Mouse (Mus musculus) left cerebral cortex, adult 9 months (tissue): Measurements from ENCODE around the gene Ccdc177.
A peak's percentile ranks its signal among the peaks of the same experiment; 100 is the strongest.
"Not testable (repeated sequence)": the region's sequence is repeated elsewhere in the genome, so short reads cannot be mapped to it uniquely, and the experiment has no call there.

Experiments used
- DNase-seq, 2 experiments: peaks; one replicate each; pipeline ENCODE4 v3.0.0; 2022; ENCODE audit warnings: low spot score in 2 of 2

Ccdc177 gene

GRCm38 (mm10) chr12:80760396-80760801, at the start of gene Ccdc177:
Gene Ccdc177 (minus strand): TSS chr12:80760687.
- peak; percentile 76 to 91 for DNase-seq

- DNase-seq = no peak
Observed at GRCm38 (mm10) chr12:80810005-80810404, 49.5 kb upstream of the Ccdc177 start.

GRCm38 (mm10) chr12:80807451-80808085, 47.1 kb upstream of the Ccdc177 start:
- no peak for DNase-seq

GRCm38 (mm10) chr12:80804861-80805428, 44.5 kb upstream of the Ccdc177 start:
- no peak for DNase-seq

- peak; percentile 47 to 85 for DNase-seq
Observed at GRCm38 (mm10) chr12:80803924-80804323, 43.4 kb upstream of the Ccdc177 start.

GRCm38 (mm10) chr12:80801443-80801842, 41.0 kb upstream of the Ccdc177 start:
- DNase-seq = no peak

- no peak for DNase-seq
Observed at GRCm38 (mm10) chr12:80800156-80800555, 39.7 kb upstream of the Ccdc177 start.

- DNase-seq = no peak
Observed at GRCm38 (mm10) chr12:80798271-80798670, 37.8 kb upstream of the Ccdc177 start.

GRCm38 (mm10) chr12:80794935-80795785, 34.7 kb upstream of the Ccdc177 start:
- DNase-seq = no peak

GRCm38 (mm10) chr12:80794522-80794921, 34.0 kb upstream of the Ccdc177 start:
- no peak for DNase-seq

GRCm38 (mm10) chr12:80793535-80793934, 33.0 kb upstream of the Ccdc177 start:
- no peak for DNase-seq

- peak in 1 of 2 experiments; percentile 17 for DNase-seq
Observed at GRCm38 (mm10) chr12:80792867-80793266, 32.4 kb upstream of the Ccdc177 start.

GRCm38 (mm10) chr12:80791571-80792444, 31.3 kb upstream of the Ccdc177 start:
- DNase-seq = no peak

- DNase-seq = no peak
Observed at GRCm38 (mm10) chr12:80790700-80791570, 30.4 kb upstream of the Ccdc177 start.

GRCm38 (mm10) chr12:80789849-80790694, 29.6 kb upstream of the Ccdc177 start, which contains the start of gene Susd6:
Gene Susd6 (plus strand): TSS chr12:80790510.
- DNase-seq = peak; percentile 95 to 99

GRCm38 (mm10) chr12:80789276-80789675, 28.8 kb upstream of the Ccdc177 start:
- not testable (repeated sequence) for DNase-seq

GRCm38 (mm10) chr12:80788188-80788587, 27.7 kb upstream of the Ccdc177 start:
- no peak for DNase-seq

GRCm38 (mm10) chr12:80787604-80788003, 27.1 kb upstream of the Ccdc177 start:
- DNase-seq = no peak

GRCm38 (mm10) chr12:80786591-80786990, 26.1 kb upstream of the Ccdc177 start:
- no peak for DNase-seq

- DNase-seq = no peak
Observed at GRCm38 (mm10) chr12:80785597-80785996, 25.1 kb upstream of the Ccdc177 start.
